Mouse (Mus musculus): ENCODE results near the gene Dnajb14.
"Not testable (repeated sequence)": the region's sequence is repeated elsewhere in the genome, so short reads cannot be mapped to it uniquely, and the experiment has no call there.

Gene Dnajb14

DNA sequence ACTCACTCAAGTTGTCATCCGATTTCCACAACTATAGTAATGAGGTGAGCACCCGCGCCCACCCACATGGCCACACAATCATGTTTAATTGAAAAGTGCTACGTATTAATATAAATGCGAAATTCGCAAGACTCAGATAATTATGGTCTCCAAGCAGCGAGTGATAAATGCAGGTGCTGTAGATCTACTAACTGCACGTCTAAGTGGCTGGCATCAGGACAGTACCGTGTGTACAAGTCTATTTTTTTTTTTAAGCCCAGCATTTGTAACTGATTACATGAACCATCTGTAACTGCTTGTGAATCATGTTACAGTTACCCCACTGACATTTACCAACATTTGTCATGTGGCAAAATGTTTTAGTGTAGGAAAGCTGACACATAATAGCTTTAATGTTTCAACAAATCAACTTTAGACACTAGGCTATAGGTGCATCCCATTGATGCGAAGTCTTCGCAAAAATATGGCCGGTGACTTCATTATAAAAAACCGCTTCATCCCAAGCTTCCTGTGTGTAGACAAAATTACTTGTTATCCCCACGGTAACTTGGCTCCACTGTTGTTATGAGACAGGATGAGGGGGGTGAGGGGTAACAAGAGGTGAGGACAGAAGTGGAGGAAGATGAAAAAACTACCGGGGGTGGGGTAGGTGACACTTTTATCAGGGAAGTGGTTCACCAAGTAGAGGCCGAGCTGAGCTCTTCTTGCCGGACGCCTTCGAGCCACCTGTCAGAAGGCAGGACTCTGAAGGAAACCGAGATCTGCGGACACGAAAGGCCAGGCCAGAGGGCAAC lies 3.9 kb upstream of the Dnajb14 start:
- peak; percentile 76 for DNase-seq (ENCODE audit: low spot score)

DNA sequence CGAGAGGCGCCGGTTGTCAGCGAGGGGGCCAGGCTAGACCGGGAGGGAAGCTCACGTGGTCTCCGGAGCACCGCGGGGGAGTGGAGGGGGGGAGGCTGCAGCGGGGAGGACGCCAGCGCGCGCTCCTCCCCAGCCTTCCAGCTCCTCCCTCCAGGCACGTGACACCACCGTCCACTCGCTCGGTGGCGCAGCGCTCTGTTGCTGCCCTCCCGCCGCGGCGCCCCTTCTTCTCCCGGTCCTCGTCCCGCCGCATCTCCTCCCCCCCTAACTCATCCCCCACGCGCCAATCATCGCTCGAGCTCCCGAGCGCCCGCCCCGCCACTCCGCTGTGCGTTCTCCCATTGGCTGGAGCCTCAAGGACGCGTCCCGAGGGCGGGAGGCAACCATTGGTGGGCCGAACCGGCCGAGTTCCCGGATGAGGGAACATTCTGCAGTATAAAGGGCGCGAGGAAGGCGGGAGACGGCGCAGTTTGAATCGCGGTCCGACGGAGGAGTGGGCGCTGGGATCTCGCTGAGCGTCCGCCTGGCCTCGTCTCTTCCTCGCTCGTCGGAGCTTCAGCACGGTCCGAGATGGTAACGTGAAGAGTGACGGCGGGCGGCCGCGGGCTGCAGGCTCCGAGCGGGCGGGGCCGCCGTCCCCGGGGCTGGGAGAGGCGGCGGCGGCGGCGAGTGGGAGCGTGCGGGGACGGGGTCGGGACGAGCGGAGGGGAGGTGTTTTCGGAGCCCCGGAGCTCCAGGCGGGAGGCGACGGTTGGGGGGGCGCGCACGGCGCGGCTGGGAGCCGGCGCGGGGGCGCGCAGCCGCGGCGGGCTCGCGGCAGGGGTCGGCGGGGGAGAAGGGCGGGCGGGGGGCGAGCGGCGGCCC lies 3.1 kb upstream of the Dnajb14 start, which contains the start of gene H2afz:
Gene H2afz (plus strand): TSS at position 364 of the 864 bp plus-strand sequence.
- peak; percentile 97 for DNase-seq (ENCODE audit: low spot score)

DNA sequence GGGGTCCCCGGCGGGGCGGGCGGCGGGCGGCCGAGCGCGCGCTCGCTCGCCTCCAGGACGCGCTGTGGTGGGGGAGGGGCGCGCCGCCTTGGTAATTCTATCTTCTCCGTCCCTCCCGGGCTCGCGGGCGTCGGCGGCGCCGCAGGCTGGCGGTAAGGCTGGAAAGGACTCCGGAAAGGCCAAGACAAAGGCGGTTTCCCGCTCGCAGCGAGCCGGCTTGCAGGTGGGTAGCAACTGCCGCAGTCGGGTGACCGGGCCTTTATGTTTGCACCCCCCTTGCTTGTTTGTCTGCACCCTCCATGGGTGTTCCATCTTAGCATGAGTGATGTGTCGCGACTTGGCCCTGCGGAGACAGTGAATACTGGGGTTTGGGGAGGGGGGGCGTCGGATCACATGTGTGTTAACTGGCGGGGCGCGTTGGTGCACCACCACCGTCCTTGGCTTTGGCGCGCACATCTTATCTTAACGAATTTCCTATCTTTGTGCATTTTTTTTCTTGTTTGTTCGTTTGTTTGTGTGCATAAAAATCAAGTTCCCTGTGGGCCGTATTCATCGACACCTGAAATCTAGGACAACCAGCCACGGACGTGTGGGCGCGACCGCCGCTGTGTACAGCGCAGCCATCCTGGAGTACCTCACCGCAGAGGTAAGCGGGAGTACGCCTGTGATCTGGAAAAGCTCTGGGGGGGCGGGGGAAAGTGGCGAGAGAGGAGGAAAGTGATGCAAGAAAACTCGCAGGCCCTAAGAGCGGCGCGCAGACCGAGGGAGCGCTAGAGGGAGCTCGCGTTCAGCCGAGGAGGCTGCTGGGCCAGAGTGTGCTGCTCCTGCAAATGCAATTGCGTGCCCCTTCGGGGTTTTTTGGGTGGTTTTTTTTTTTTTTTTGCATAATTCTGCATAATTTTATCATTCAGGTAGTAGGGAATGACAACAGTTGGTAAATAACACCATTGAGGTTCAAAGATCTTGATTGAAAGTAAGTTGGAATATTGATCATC lies 2.2 kb upstream of the Dnajb14 start:
- DNase-seq (ENCODE audit: low spot score), result peak; percentile 82

DNA sequence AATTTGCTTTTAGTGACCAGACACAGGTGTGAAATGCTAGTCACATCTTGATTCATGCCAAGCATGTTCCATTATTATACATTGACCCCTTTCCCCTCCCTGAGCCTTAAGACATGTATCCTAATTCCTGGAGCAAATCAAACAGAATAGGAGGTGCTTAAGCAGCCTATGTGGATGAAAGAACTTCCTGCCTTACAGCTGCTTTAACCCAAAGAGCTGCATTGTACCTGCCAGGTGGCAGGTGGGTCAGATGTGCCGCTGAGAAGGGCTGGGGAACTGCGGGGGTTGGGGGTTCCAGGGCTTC lies 390 bp upstream of the Dnajb14 start:
- DNase-seq (ENCODE audit: low spot score), result no peak

DNA sequence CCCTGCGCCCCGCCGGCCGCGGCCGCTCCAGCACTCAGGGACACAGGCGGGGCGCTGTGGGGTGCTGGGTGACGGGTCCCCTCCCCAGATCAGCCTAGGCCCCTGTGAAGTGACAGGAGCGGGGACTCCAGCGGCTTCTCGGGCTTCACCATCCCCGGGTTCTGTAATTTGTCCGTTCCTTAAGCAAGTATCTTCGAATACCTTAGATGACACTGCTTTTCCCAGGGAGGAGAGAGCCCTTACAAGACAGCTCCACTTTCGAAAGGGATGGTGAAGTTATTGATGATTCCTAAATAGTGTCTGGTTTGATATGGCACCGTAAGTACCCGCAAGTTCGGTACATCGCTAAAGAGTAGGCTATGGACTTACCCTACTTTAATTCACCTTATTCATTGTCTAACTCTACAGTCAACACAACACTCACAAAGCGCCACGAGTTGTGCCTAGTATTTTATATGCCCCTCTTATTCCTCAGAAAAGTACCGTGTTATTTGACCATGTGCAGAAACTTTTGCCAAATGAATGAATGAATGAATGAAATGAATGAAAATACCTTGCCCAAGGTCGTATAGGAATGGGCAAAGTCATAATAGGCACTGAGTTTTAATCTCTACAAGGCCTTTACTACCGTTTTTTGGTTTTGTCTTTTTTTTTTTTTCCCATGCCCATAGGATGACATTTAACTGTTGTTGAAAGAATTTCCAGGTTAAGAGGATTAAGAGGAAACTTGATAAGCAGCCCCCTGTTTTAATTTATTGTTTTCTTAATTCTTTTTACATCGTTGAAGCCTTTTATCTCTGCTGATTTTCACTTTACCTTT lies 829 bp downstream of the Dnajb14 start:
- no peak for DNase-seq (ENCODE audit: low spot score)

DNA sequence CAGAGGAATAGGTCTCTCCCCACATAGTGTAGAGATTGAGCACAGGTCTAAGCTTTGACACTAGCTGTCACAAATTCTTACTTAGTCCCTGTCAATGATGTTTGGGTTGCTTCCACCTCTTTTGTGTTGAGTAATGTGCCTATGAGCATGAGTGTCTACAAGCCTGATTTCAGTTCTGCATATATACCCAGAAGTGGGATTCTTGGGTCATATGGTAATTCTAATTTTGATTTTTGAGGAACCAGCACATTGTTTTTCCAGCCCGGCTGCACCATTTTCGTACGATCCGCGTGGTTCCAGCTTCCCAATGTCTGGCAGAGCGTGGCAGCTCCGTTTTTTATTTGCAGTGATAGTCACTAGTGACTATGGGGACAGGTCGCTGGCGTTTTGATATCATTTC lies 1.9 kb downstream of the Dnajb14 start:
- no peak for DNase-seq (ENCODE audit: low spot score)

DNA sequence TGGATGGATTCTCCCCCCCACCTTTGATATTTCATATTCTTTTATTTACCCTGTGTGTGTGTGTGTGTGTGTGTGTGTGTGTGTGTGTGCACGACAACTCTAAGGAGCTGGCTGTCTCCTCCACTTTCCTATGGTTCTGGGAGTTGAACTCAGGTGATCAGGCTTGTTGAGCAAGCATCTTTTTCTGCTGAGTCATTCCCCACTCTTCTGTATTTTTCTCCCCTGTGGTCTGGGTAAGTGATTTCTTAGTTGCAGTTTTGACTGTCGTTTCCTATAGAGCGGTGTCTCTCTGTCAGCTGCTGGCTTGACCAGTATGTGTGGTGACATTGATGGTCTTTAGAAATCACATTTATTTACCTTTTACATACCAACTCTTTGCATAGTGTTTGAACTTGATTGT lies 11.8 kb downstream of the Dnajb14 start:
- DNase-seq (ENCODE audit: low spot score), result no peak

DNA sequence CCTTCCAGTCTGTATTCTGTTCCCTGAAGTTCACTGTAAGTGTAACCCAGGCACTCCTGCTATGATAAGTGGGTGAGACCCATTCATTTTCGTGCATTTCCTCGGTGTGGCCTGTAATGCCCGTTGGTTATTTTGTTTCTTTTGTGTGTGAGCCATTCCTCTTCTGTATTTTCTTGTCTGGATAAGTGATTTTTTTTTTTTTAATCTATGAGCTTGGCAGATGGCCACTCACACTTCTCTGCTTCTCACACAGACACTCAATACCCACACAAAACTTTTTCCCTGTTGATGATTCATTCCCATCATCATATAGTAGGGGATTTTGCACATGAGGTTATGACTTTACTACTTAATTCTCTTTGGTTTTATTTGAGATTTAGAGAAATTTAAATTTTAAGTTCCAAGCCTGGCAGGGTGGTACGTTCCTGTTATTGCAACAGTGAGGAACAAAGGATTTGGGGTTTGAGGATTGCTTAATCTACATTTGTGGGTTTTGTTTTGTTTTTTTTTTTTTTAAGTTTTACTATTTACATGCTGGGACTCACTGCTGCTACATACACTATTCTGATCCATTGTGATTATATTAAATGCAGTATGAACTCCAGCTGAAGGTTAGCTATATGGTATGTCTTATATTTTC lies 12.8 kb downstream of the Dnajb14 start:
- DNase-seq (ENCODE audit: low spot score), result no peak

DNA sequence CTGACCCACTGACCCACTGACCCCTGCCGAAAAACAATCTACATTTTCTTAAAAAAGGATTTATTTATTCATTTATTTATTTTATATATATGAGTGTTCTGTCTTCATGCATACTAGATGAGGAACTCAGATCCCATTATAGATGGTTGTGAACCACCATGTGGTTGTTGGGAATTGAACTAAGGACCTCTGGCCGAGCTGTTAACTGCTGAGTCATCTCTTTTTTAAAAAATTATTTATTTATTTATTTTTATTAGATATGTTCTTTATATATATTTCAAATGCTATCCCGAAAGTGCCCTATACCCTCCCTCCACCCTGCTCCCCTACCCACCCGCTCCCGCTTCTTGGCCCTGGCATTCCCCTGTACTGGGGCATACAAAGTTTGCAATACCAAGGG lies 13.6 kb downstream of the Dnajb14 start:
- DNase-seq (ENCODE audit: low spot score), result no peak

DNA sequence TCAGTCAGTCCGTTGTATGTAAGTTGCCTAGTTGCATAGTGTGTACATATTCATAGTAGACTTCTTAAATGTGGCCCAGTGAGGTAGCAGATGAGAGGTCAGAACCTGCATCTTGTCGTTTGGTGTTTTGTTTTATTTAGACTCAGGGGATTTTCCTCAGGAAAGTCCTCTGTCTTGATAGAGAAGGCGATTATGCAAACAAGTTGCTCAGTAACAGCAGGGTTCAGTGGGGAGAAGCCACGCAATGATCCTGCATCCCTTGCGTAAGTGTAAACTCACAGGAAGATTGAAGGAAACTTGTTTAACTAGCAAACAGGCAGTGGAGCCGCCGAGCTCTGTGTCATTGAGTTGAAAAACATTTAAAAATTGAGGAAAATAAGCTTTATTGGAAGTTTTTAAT lies 20.5 kb downstream of the Dnajb14 start:
- DNase-seq (ENCODE audit: low spot score), result no peak

DNA sequence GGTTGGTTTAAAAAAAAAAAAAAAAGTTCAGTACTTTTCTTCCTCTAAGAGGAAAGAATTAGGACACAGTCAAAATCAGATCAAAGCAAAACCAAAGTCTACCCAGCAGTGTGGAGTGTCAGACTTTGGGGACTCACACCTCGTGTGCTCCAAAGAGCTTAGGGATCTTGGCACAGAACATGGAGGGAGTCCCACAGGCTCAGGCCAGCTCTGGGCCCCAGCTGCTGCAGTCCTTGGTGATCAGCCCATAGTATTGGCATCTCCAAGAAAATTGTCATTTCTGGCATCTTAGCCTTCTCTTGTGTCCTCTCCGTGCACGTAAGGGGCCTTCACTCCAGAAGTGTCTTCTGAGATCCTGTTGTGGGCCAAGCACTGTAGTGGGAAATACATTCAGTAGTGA lies 23.6 kb downstream of the Dnajb14 start:
- DNase-seq (ENCODE audit: low spot score), result no peak

DNA sequence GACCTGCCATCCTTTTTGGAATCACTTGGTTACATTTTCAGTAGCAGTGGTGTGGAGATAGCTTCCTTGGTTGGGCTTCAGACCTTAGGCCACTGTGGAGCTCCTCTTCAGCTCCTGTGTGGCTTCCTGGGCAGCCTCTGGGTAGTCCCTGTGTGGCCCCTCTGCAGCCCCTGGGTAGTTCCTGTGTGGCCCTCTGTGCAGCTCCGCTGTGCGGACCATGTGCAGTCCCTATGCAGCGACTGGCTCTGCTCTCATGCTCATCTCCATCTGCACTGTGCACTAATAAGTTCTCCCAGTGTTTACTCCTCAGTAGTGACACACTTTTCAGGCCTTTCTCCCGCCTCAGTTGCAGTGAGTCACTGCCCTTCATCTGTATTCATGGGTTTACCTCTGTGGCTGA lies 24.6 kb downstream of the Dnajb14 start:
- DNase-seq (ENCODE audit: low spot score), result no peak

DNA sequence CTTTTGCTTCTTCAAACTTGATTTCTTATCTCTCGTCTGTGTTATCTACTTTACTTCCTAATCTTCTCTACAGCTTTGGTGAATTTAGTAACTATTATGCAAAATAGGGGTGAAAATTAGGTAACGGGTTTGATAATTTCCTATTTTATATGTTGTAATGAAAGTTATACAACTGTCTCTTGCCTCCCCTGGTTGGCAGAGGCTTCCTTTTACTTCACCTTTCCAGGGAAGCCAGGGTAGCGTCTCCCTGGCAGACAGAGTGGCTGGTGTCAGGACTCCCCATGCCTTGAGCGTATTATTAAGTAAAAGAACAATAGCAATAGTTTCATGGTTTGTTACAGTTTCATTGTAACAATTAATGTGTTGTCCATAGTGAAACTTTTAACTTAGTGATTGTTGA lies 26.3 kb downstream of the Dnajb14 start:
- DNase-seq (ENCODE audit: low spot score), result no peak

DNA sequence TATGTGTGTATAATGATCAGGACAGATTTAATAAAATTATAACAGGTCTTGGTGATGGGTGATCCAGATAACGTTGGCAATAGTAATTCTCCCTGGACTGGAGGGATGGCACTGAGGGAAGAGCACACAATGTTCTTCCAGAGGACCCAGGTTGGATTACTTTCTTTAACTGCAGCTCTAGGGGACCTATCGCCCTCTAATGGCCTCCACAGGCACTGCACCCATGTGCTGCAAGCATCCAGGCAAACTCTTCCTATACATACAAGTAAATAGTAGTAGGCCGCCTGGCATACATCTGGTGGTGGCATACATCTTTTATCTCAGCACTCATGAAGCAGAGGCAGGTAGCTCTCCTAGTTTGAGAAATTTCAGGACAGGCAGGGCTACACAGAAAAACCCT lies 27.7 kb downstream of the Dnajb14 start:
- peak; percentile 27 for DNase-seq (ENCODE audit: low spot score)

DNA sequence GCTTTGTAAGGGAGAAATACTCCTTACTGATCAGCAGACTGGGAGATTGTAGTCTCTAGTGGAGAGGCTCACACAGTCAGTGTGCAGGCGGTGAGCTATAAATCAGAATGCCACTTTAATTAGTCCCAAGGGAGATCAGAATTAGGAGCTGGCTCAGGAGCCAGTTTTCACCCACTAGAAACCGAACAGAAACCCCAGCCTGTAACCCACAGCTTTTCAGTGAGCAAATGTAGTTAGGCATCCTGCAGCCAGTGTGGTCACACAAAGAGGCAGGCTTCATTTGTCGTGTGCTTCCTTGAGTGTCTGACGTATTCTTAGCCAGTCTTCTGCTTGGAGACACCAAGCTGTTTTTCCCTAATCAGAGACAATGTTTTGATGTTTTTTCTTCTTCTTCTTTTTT lies 28.9 kb downstream of the Dnajb14 start:
- no peak for DNase-seq (ENCODE audit: low spot score)

DNA sequence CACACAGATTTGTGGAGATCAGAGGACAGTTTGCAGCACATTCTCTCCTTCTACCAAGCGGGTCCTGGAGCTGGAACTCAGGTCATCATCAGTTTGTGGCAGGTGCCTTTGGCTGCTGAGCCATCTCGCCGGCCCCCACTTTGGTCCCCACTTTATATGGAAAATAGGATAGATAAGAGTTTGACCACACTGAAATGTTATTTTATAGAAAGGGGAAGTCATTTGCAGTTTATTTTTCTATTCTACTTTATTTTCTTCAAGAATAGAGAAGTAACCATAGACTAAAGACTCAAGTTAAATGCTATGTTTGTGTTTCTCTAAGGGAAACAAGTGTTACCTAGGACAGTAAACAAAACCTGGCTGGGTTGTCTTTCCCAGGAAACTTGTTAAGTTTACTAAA lies 29.4 kb downstream of the Dnajb14 start:
- no peak for DNase-seq (ENCODE audit: low spot score)

DNA sequence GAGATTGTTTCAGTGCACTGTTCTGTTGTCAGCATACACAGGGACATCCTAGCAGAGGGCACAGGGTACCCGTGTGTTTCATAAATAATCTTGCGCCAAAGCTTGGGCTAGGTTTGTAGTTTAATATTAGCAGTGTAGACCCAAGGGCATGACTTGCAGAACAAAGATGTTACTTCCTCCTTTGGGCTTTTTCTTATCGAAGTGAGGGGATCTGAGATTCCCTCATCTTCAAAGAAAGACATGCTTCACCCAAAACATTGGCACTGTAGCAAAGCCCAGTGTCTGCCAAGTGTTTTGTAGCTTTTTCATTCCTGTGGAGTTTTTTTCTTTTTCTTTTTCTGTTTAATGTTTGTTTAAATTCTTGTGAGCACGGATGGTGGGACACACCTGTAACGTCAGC lies 30.2 kb downstream of the Dnajb14 start:
- DNase-seq (ENCODE audit: low spot score), result no peak

DNA sequence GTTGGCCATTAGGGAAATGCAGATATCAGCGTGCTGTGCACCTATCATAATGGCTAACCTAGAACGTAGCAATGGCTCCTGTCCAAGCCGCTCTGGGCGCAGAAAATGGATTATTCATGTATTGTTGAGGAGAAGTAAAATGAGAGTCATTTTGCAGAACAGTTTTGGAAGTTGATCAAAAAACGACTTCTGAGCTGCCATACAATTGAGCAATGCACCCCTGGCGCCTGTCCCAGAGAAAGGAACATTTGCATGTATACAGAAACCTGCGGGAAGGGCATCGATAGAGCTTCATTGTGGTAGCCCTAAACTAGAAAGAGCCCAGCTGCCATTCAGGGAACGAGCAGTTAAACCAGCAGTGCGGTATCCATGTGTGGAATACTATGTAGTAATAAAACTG lies 32.7 kb downstream of the Dnajb14 start:
- DNase-seq (ENCODE audit: low spot score), result no peak

DNA sequence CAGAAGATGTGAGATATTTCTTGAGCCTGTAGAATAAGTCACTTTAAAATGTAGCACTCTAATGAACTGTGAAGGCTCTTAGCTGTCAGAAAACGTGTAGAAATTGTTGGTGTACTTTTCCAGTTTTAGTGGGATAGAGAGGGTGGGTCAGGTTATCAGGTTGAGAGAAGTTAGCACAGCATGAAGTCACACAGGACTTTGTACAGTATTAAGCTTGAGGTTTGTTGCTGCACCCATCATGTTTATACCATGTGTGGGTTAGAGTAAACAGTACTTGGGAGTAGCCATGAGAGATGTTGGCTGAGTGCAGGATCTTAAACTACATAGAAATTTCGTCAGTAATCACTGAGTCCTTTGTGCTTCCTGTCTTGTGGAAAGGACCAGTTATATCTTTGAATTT lies 45.6 kb downstream of the Dnajb14 start:
- DNase-seq (ENCODE audit: low spot score), result no peak

DNA sequence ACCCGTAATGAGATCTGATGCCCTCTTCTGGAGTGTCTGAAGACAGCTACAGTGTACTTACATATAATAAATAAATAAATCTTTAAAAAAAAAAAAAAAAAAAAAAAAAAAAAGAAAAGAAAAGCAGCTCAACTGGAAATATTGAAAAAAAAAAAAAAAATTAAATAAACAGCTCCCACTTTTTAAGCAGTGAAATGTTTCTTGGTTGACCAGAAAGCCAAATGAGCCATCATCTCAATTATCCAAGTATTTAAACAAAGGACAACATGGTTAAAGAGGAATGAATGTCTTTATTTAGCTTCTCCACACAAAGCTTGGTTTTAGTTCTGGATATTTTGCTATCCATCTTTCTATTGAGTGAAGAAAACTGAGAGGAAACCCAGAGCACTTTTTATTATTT lies 47.1 kb downstream of the Dnajb14 start:
- not testable (repeated sequence) for DNase-seq (ENCODE audit: low spot score)

DNA sequence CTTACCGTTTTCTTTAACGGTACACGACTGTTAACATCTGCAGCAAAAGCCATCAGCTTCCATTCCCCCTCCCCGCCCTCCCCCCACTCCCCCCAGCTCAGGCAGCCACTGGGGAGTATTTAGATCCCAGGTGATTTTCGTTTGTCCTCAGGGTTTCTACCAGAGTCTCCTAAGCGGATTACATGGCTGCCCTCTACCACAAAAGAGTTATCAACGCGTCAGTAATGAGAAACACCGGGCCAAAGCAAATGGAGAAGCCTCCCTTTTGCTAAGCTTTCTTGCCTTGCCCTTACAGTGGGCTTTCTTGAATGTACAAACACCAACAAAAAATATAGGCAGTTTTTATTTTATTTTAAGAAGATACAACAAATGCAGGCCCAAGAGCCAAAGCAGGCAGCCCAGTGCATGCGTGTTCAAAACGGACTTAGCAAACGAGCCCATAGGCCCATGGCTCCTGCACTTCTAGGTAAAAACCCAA lies 50.3 kb downstream of the Dnajb14 start:
- DNase-seq (ENCODE audit: low spot score), result no peak
